Mouse (Mus musculus): ENCODE results near the gene Gtf2h3. TPM values are rescaled to one million over a fixed set of nuclear protein-coding genes. Genes with fewer than 3 reads are reported as not detected.
"Not testable (repeated sequence)": the region's sequence is repeated elsewhere in the genome, so short reads cannot be mapped to it uniquely, and the experiment has no call there.

The Gtf2h3 gene
- polyA plus RNA-seq, 1 experiment: 56.4 TPM

GRCm38 (mm10) chr5:124555145-124555544 is 23.8 kb upstream of the Gtf2h3 start:
- no peak for DNase-seq (ENCODE audit: extremely low spot score in 1 of 2, low spot score in 1 of 2)

- DNase-seq (ENCODE audit: extremely low spot score in 1 of 2, low spot score in 1 of 2): peak; percentile 63 to 74
These were observed 7.9 kb upstream of the Gtf2h3 start for GRCm38 (mm10) chr5:124571068-124571467.

DNA sequence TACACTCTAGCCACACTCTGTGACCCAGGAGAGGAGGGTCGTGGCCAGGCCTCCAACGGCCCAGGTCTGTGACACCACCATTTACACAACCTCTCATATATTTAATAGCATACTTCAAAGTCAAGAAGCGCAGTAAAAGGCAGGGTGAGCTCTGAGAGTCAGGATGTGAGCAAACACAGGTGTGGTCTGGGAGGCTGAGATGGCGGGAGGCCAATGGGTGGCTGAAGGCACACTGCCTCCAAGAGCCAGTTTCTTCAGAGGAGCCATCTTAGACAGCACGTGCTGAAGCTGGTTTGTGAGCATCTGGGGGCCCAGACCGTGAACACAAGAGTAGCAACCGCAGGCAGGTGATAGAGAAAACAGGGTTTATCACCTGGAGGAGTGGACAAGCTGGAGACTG is 3.5 kb upstream of the Gtf2h3 start:
- DNase-seq (ENCODE audit: extremely low spot score in 1 of 2, low spot score in 1 of 2): no peak

DNA sequence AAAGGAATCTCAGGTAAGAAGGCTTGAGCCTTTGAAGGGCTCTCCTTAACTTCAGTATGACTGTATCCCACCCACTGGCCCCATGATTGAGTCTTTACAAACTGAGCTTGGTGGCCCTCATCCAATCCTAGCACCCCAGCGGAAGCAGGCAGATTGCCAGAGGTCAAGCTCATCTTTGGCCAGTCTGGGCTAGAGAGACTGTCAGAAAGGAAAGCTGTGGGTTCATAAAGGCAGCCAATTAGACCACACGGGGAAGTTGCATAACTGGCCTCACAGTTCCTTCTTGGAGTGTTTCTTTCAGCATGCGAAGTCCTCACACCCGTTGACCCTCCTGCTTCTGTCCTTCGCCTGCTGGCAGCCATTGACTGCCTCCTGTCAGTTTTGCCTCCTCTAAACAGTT is 3.6 kb downstream of the Gtf2h3 start:
- DNase-seq (ENCODE audit: extremely low spot score in 1 of 2, low spot score in 1 of 2): no peak

GRCm38 (mm10) chr5:124592768-124593167 is 13.8 kb downstream of the Gtf2h3 start:
- DNase-seq (ENCODE audit: extremely low spot score in 1 of 2, low spot score in 1 of 2): peak in 1 of 2 experiments; percentile 38

DNA sequence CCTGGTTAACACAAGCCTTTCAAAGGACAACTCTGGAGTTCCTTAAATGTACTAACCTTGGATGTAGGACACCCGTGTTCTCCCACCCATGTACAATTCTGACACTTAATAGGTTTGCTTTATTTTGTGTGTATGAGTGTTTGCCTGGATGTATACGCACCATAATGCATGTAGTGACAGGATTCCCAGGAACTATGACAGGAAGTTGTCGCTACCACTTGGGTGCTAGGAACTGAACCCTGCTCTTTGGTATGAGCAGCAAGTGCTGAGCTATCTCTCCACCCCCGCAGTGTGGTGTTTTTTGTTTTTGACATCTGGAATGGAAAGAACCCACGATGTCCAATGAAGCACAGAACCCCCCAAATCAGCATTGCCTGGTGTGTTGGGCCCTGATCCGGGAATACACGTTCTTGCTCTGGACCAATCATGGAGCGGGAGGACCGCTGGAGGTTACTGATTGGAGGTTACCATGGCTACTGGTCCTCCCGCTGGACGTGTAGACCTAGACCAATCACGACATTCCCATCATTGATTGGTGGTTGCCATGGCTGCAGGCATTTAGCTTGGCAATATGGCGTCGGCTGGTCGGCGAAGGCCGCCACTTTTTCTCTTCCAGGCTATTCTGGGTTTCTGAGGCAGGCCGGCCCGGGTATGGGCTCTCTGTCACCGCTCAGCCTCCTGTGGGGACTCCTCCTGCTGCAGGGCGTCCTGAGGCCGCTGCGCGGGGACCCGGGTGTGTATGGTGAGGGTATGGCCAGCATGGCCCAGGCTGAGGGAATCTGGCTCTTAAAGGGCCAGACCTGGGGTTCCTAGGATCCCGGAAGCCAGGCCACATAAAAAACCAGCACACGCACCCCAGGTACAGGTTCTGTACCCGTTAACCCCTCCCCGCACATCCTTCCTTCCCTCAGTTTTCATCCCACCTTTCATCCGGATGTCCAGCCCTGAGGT is 19.6 kb downstream of the Gtf2h3 start:
- DNase-seq (ENCODE audit: extremely low spot score in 1 of 2, low spot score in 1 of 2): peak; percentile 95 to 97

- not testable (repeated sequence) for DNase-seq (ENCODE audit: extremely low spot score in 1 of 2, low spot score in 1 of 2)
These were observed 20.8 kb downstream of the Gtf2h3 start for GRCm38 (mm10) chr5:124599726-124600125.

DNA sequence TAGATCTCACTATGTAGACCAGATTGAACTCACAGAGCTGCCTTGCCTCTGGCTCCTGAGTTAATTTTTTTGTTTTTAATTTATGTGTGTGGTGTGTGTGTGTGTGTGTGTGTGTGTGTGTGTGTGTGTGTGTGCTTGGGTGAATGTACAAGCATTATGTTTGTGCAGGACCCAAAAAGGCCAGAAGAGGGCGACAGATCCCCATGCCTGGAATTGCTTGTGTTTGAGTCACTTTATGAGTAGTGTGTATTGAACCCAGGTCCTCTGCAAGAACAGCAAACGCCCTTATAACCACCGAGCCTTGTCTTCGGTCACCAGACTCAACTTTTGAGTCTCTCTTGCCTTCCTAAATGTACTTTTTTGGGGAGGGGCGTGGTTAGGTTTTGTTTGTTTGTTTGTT is 23.4 kb downstream of the Gtf2h3 start:
- DNase-seq (ENCODE audit: extremely low spot score in 1 of 2, low spot score in 1 of 2): peak in 1 of 2 experiments; percentile 59

DNA sequence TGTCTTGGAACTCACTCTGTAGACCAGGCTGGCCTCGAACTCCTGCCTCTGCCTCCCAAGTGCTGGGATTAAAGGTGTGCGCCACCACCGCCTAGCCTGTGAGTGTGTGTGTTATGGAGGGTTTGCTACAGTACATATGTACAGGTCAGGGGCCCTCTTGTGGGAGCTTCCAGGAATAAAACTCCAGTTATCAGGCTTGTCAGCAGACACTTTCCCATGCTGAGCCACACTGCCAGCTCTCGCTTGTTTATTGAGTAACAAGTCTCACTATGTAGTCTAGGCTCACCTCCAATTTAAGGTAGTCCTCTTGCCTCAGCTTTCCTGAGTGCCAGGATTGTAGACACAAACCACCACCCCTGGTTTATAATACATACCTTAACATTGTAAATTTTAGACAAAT is 25.4 kb downstream of the Gtf2h3 start:
- no peak for DNase-seq (ENCODE audit: extremely low spot score in 1 of 2, low spot score in 1 of 2)

- DNase-seq (ENCODE audit: extremely low spot score in 1 of 2, low spot score in 1 of 2): no peak
These were observed 26.2 kb downstream of the Gtf2h3 start for GRCm38 (mm10) chr5:124605041-124605622.

DNA sequence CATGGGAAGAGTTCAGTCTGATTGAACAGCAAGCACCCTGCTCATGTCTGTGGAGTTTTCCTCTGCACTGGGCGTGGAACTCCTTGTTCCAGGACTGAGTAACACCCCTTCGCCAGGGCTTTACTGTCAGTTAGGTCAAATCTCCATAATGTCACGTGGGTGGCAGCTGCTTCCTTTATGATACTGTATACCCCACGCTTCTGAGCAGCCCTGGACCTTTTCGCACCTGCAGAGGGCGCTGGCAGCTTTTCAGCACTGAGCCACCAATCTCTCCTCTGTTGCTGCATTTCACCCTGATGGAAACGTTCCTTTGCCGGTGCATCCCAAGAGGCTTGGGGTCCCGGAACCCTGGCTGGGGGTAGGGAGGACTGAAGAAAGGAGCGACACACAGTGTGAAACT is 32.0 kb downstream of the Gtf2h3 start:
- no peak for DNase-seq (ENCODE audit: extremely low spot score in 1 of 2, low spot score in 1 of 2)

- DNase-seq (ENCODE audit: extremely low spot score in 1 of 2, low spot score in 1 of 2): no peak
These were observed 35.8 kb downstream of the Gtf2h3 start for GRCm38 (mm10) chr5:124614709-124615108.

DNA sequence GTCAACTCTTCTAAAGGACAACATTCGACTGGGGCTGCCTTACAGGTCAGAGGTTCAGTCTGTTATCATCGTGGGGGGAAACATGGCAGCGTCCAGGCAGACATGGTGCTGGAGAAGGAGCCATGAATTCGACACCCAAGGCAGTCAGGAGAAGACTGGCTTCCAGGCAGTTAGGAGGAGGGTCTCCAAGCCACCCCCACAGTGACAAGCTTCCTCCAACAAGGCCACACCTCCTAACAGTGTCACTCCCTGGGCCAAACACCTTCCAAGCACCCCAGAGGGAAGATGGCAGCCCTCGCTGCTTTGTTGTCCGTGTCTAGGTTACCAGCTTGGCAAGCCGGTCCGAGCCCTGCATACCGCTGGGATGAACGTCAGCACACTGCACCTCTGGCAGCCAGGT is 39.8 kb downstream of the Gtf2h3 start:
- DNase-seq (ENCODE audit: extremely low spot score in 1 of 2, low spot score in 1 of 2): no peak

DNA sequence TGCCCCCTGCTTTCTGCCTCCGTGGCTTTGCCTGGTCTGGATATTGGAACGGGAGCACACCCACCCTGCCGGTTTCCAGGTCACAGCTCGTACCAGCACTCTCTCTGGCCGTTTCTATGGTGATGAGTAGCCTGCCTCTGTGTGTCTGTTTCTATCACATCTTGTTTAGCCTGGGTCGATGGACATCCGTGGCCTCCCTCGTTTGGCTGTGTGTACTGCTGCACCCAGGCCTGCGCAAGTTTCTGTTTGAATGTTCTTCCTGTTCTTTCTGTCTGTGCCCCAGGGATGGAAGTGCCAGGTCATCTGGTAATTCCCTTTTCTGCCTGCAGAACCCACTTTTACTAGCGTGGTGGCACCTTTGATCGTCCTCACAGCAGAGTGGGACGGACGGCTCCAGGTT is 42.4 kb downstream of the Gtf2h3 start:
- DNase-seq (ENCODE audit: extremely low spot score in 1 of 2, low spot score in 1 of 2): no peak

GRCm38 (mm10) chr5:124622890-124623289 is 44.0 kb downstream of the Gtf2h3 start:
- DNase-seq (ENCODE audit: extremely low spot score in 1 of 2, low spot score in 1 of 2): no peak

- no peak for DNase-seq (ENCODE audit: extremely low spot score in 1 of 2, low spot score in 1 of 2)
These were observed 45.4 kb downstream of the Gtf2h3 start for GRCm38 (mm10) chr5:124624291-124624690.

DNA sequence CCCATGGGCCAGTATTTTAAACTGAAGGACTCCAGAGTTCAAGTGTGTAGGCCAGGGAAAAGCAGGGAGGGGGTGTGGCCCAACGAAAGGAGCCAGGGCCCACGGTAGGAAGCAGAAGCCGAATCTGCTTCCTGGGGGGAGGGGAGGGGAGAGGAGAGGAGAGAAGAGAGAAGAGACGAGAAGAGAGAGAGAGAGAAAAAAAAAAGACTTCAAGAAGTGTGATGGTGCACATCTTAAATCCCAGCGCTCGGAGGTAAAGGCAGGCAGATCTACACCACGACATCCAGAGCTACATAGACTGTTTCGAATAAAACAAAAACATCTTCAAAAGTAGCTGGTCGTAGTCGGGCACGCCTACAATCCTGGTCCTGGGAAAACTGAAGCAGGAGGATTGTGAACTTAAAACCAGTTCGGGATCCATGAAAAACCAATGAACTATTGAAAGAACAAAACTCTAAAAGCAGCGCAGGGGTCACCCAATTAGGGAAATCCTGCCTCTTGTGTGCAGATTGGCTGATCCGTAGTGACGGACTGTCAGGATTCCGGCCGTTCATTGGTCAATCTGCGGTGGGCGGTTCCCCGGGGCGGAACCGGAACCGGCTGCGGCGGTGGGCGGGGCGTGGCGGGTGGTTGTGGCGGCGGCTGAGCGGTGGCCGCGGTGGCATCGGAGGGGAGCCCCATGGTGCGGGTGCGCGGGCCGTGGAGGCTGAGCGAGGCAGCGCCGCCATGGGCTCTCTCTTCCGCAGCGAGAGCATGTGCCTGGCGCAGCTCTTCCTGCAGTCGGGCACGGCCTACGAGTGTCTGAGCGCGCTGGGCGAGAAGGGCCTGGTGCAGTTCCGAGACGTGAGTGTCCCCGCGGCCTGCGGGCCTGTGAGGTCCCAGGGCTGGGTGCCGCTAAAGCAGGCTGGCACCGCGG is 49.8 kb downstream of the Gtf2h3 start, which contains the start of gene Atp6v0a2:
Atp6v0a2 (plus strand) TSS at position 129 of the 916 bp plus-strand sequence.
- DNase-seq (ENCODE audit: extremely low spot score in 1 of 2, low spot score in 1 of 2): peak; percentile 85 to 96

DNA sequence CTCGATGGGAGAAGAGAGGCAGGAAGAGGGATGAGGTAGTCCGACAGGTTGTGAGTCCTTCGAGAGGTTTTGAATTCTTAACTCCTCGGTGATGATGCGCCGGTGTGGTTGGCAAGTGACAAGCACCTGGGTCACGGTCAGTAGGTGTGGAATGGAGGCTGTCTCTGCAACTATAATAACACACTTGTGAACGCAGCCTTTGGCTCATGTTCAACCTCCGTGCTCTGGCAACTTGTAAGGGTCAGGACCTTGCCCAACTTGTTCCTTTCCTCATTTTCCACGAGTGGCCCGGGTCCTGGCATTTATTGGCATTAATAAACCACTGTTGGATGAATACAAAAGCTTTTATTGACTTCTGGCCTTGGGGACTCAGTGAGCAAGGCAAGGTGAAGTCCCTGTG is 50.7 kb downstream of the Gtf2h3 start:
- DNase-seq (ENCODE audit: extremely low spot score in 1 of 2, low spot score in 1 of 2): no peak

DNA sequence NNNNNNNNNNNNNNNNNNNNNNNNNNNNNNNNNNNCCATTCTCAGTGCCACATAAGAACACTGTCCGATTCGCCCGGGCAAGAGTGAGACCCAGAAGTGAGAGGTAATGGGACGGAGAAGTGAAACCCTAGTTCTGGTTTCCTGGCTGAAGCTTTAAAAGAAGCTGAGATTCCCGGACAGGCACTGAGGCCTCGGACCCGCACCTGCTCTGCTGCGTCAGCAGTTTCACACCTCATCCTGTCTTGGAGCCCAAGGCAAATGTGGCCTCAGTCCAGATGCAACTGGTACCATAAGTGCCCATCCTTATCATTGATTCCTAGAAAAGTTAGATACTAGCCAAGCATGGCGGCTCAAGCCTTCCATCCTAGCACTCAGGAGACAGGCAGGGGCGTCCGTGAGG is 52.7 kb downstream of the Gtf2h3 start:
- DNase-seq (ENCODE audit: extremely low spot score in 1 of 2, low spot score in 1 of 2): no peak

- no peak for DNase-seq (ENCODE audit: extremely low spot score in 1 of 2, low spot score in 1 of 2)
These were observed 53.5 kb downstream of the Gtf2h3 start for GRCm38 (mm10) chr5:124632461-124632860.

- no peak for DNase-seq (ENCODE audit: extremely low spot score in 1 of 2, low spot score in 1 of 2)
These were observed 54.5 kb downstream of the Gtf2h3 start for GRCm38 (mm10) chr5:124633425-124633824.

Measured in frontal cortex, adult 2 months (tissue).